Mouse (Mus musculus) limb, embryonic 15.5 days (tissue): ENCODE measurements around the gene Ugt2b34. TPM values are rescaled to one million over a fixed set of nuclear protein-coding genes. Genes with fewer than 3 reads are reported as not detected.

Experiments used
- ATAC-seq: fragments of 200-750 bp; cut with Nextera tagmentation; 2 replicates; pipeline ENCODE4 v1.8.0; 2017; ENCODE audit warnings: low read depth, moderate TSS enrichment; ENCODE audit not compliant: insufficient number of reproducible peaks, low FRiP score, low TSS enrichment
- H3K27ac ChIP-seq: fragments of 300-500 bp; sonication (generic); 2 replicates; pipeline ENCODE4 v1.5.1; 2015; ENCODE audit warnings: moderate library complexity, mild to moderate bottlenecking, inconsistent platforms
- H3K27me3 ChIP-seq: fragments of 300-500 bp; sonication (generic); 2 replicates; pipeline ENCODE4 v1.6.1; 2015; ENCODE audit warnings: inconsistent platforms
- H3K36me3 ChIP-seq: fragments of 300-500 bp; sonication (generic); 2 replicates; pipeline ENCODE4 v1.6.1; 2015; ENCODE audit warnings: inconsistent platforms
- H3K4me1 ChIP-seq: fragments of 300-500 bp; sonication (generic); 2 replicates; pipeline ENCODE4 v1.6.1; 2015; ENCODE audit warnings: inconsistent platforms
- H3K4me2 ChIP-seq: fragments of 300-500 bp; sonication (generic); 2 replicates; pipeline ENCODE4 v1.6.1; 2015; ENCODE audit warnings: mild to moderate bottlenecking, inconsistent platforms
- H3K4me3 ChIP-seq: fragments of 300-500 bp; sonication (generic); 2 replicates; pipeline ENCODE4 v1.5.1; 2015; ENCODE audit warnings: mild to moderate bottlenecking, inconsistent platforms
- H3K9ac ChIP-seq: fragments of 300-500 bp; sonication (generic); 2 replicates; pipeline ENCODE4 v1.6.1; 2015; ENCODE audit warnings: inconsistent platforms
- H3K9me3 ChIP-seq: fragments of 300-500 bp; sonication (generic); 2 replicates; pipeline ENCODE4 v1.6.1; 2016; ENCODE audit warnings: inconsistent platforms
- WGBS: fragments of 180-500 bp; shearing (Covaris S2); methylation state at CpG from one replicate; pipeline ENCODE4 v1.1.7; 2015; 5-methylcytosine and 5-hydroxymethylcytosine counted together
- polyA plus RNA-seq: library from polyadenylated mRNA; unstranded; fragments of >200 nt; fragmentation: Nextera tagmentation; extraction: Ambion mirVana; gene quantifications from 2 replicates; pipeline ENCODE4 v1.2.1, GENCODE M21; 2015

Ugt2b34 gene
- 0.12 and 0.19 TPM in 2 replicates for polyA plus RNA-seq

- H3K27me3 ChIP-seq = no peaks in the 10 kb centered on the region
- no peak for ATAC-seq
- WGBS = 54% methylated on average over 1 of the region's 1 CpGs
- H3K9me3 ChIP-seq = no peaks in the 10 kb centered on the region
- no peaks in the 10 kb centered on the region for H3K4me1 ChIP-seq
- no peaks in the 10 kb centered on the region for H3K36me3 ChIP-seq
- no peak within 1 kb of the TSS for H3K4me3 ChIP-seq
- H3K9ac ChIP-seq = no peak within 1 kb of the TSS
- H3K4me2 ChIP-seq = no peak within 1 kb of the TSS
- H3K27ac ChIP-seq = no peak within 1 kb of the TSS
These were observed at the start of gene Ugt2b34 for GRCm38 (mm10) chr5:86906758-86907157. TSS of gene Ugt2b34 (minus strand) at chr5:86906937.

- no peak overlapping the region for H3K9ac ChIP-seq
- ATAC-seq = no peak
- no peak overlapping the region for H3K4me2 ChIP-seq
- H3K27me3 ChIP-seq = no peaks in the 10 kb centered on the region
- 69% methylated on average over 2 of the region's 2 CpGs for WGBS
- H3K36me3 ChIP-seq = no peaks in the 10 kb centered on the region
- H3K9me3 ChIP-seq = no peaks in the 10 kb centered on the region
- H3K4me3 ChIP-seq = no peak overlapping the region
- no peak overlapping the region for H3K27ac ChIP-seq
- H3K4me1 ChIP-seq = no peaks in the 10 kb centered on the region
These were observed 35.4 kb upstream of the Ugt2b34 start for GRCm38 (mm10) chr5:86942111-86942510.

- Histone ChIP-seq H3K27me3 (no peaks in the 10 kb centered on the region), H3K4me1 (no peaks in the 10 kb centered on the region), H3K4me2 (no peak within 1 kb of the TSS), H3K27ac (no peak within 1 kb of the TSS), H3K9me3 (no peaks in the 10 kb centered on the region), H3K36me3 (no peaks in the 10 kb centered on the region), H3K9ac (no peak within 1 kb of the TSS), H3K4me3 (no peak within 1 kb of the TSS)
- WGBS = 80% methylated on average over 2 of the region's 2 CpGs
- ATAC-seq = no peak
These were observed 19.7 kb upstream of the Ugt2b34 start, which contains the start of gene Ugt2b1 for GRCm38 (mm10) chr5:86926426-86926825. TSS of gene Ugt2b1 (minus strand) at chr5:86926530.

- no peaks in the 10 kb centered on the region for H3K36me3 ChIP-seq
- H3K27me3 ChIP-seq = no peaks in the 10 kb centered on the region
- ATAC-seq = no peak
These were observed 14.0 kb upstream of the Ugt2b34 start for GRCm38 (mm10) chr5:86920661-86921233.

GRCm38 (mm10) chr5:86911357-86912099, 4.8 kb upstream of the Ugt2b34 start:
- 49% methylated on average over 3 of the region's 3 CpGs for WGBS
- no peak overlapping the region for H3K27ac ChIP-seq
- H3K9me3 ChIP-seq = no peaks in the 10 kb centered on the region
- ATAC-seq = peak; percentile 75
- H3K9ac ChIP-seq = no peak overlapping the region
- no peaks in the 10 kb centered on the region for H3K36me3 ChIP-seq
- H3K4me2 ChIP-seq = no peak overlapping the region
- no peaks in the 10 kb centered on the region for H3K4me1 ChIP-seq
- H3K27me3 ChIP-seq = no peaks in the 10 kb centered on the region
- no peak overlapping the region for H3K4me3 ChIP-seq

More at GRCm38 (mm10) chr5:86920661-86921233, 14.0 kb upstream of the Ugt2b34 start:
- Histone ChIP-seq H3K4me1 (no peaks in the 10 kb centered on the region), H3K9ac (no peak overlapping the region), H3K4me3 (no peak overlapping the region), H3K27ac (no peak overlapping the region), H3K4me2 (no peak overlapping the region), H3K9me3 (no peaks in the 10 kb centered on the region)
- 63% methylated on average over 3 of the region's 3 CpGs for WGBS

GRCm38 (mm10) chr5:86910770-86911169, 4.0 kb upstream of the Ugt2b34 start:
- Histone ChIP-seq H3K4me2 (no peak overlapping the region), H3K9me3 (no peaks in the 10 kb centered on the region), H3K27me3 (no peaks in the 10 kb centered on the region), H3K9ac (no peak overlapping the region), H3K4me3 (no peak overlapping the region), H3K4me1 (no peaks in the 10 kb centered on the region), H3K36me3 (no peaks in the 10 kb centered on the region), H3K27ac (no peak overlapping the region)
- 45% methylated on average over 1 of the region's 1 CpGs for whole genome bisulfite sequencing
- no peak for ATAC-seq

- Histone ChIP-seq H3K4me1 (no peaks in the 10 kb centered on the region), H3K36me3 (no peaks in the 10 kb centered on the region), H3K27me3 (no peaks in the 10 kb centered on the region), H3K9me3 (no peaks in the 10 kb centered on the region), H3K27ac (no peak overlapping the region), H3K4me3 (no peak overlapping the region), H3K9ac (no peak overlapping the region), H3K4me2 (no peak overlapping the region)
- 77% methylated on average over 1 of the region's 1 CpGs for WGBS
- no peak for ATAC-seq
These were observed 16.8 kb downstream of the Ugt2b34 start for GRCm38 (mm10) chr5:86889933-86890332.

- no peaks in the 10 kb centered on the region for H3K4me1 ChIP-seq
- no peak overlapping the region for H3K4me2 ChIP-seq
- no peaks in the 10 kb centered on the region for H3K9me3 ChIP-seq
- no peak overlapping the region for H3K27ac ChIP-seq
- H3K4me3 ChIP-seq = no peak overlapping the region
- ATAC-seq = no peak
- no peaks in the 10 kb centered on the region for H3K27me3 ChIP-seq
- 78% methylated on average over 1 of the region's 1 CpGs for WGBS
- H3K36me3 ChIP-seq = no peaks in the 10 kb centered on the region
- H3K9ac ChIP-seq = no peak overlapping the region
These were observed 18.3 kb downstream of the Ugt2b34 start for GRCm38 (mm10) chr5:86888420-86888819.

GRCm38 (mm10) chr5:86887081-86887480, 19.7 kb downstream of the Ugt2b34 start:
- Histone ChIP-seq H3K9me3 (no peaks in the 10 kb centered on the region), H3K27ac (no peak overlapping the region), H3K4me1 (no peaks in the 10 kb centered on the region), H3K36me3 (no peaks in the 10 kb centered on the region), H3K9ac (no peak overlapping the region), H3K4me2 (no peak overlapping the region), H3K27me3 (no peaks in the 10 kb centered on the region), H3K4me3 (no peak overlapping the region)
- ATAC-seq = no peak
- WGBS = 78% methylated on average over 1 of the region's 1 CpGs

GRCm38 (mm10) chr5:86886620-86887019, 20.1 kb downstream of the Ugt2b34 start:
- Histone ChIP-seq H3K4me3 (no peak overlapping the region), H3K36me3 (no peaks in the 10 kb centered on the region), H3K4me1 (no peaks in the 10 kb centered on the region), H3K9ac (no peak overlapping the region), H3K27ac (no peak overlapping the region), H3K27me3 (no peaks in the 10 kb centered on the region), H3K9me3 (no peaks in the 10 kb centered on the region), H3K4me2 (no peak overlapping the region)
- no peak for ATAC-seq
- 47% methylated on average over 3 of the region's 3 CpGs for WGBS

GRCm38 (mm10) chr5:86871877-86872276, 34.9 kb downstream of the Ugt2b34 start:
- H3K27me3 ChIP-seq = no peaks in the 10 kb centered on the region
- H3K4me2 ChIP-seq = no peak overlapping the region
- no peaks in the 10 kb centered on the region for H3K36me3 ChIP-seq
- no peaks in the 10 kb centered on the region for H3K9me3 ChIP-seq
- no peak overlapping the region for H3K9ac ChIP-seq
- no peak for ATAC-seq
- H3K4me3 ChIP-seq = no peak overlapping the region
- H3K4me1 ChIP-seq = no peaks in the 10 kb centered on the region
- no peak overlapping the region for H3K27ac ChIP-seq
- 47% methylated on average over 1 of the region's 1 CpGs for WGBS

- 45% methylated on average over 3 of the region's 3 CpGs for WGBS
- H3K27ac ChIP-seq = no peak overlapping the region
- no peaks in the 10 kb centered on the region for H3K4me1 ChIP-seq
- no peaks in the 10 kb centered on the region for H3K36me3 ChIP-seq
- H3K4me2 ChIP-seq = no peak overlapping the region
- ATAC-seq = no peak
- no peaks in the 10 kb centered on the region for H3K27me3 ChIP-seq
- H3K9ac ChIP-seq = no peak overlapping the region
- no peak overlapping the region for H3K4me3 ChIP-seq
- no peaks in the 10 kb centered on the region for H3K9me3 ChIP-seq
These were observed 48.4 kb downstream of the Ugt2b34 start for GRCm38 (mm10) chr5:86858336-86858735.
